Mouse (Mus musculus): ENCODE data around the gene Gm39566. TPM values are rescaled to one million over a fixed set of nuclear protein-coding genes. Genes with fewer than 3 reads are reported as not detected.

Gm39566 gene
- polyA plus RNA-seq, 1 experiment = not detected

DNA sequence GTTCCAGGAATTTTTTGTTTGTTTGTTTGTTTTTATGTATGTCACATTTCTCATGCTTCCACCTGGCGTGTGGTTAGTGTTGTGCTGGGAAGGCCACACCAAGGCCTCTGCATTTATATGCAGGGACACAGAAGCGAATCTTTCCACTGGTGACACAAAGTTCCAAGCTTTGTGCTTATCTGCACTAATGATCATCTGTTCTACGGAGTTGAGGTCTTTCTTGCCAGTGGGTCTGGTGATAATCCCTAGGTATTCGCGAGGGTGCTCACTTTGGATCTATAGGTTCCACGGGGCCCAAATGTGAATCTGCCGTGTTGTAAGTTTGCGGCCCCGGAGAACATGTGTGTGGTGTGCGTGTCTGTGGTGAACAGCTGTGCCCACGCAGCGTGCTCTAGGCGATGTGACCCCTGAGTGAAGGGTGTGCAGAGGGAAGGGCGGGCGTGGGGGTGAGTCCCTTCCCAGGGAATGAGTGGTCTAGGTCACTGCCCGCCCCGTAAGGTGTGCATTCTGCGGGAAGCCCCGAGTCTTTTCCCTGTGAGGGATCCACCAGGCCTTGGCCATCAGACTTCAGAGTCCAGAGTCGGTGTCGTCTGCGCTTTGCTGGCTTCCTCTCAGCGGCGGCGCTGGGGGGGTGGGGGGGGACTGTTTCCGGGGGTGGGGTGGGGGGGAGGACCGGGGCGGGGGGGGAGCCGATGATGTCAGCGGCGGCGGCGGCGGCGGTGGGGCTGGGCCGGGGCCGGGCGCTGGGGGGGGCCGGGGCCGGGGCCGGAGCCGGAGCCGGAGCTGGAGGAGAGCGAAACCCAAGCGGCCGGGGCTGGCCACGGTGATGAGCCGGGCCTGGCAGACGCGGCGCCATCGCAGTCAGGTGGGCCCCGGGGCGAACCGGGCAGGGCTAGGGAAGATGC, 49.6 kb downstream of the Gm39566 start, which contains the start of gene Zbtb4:
Zbtb4 (plus strand) TSS at position 692 of the 905 bp plus-strand sequence.
- H3K4me1 ChIP-seq (ENCODE audit: control insufficient read depth, insufficient read depth, insufficient read length, low read length) = peaks cover 14% of the 10 kb centered on the region
- H3K4me3 ChIP-seq (ENCODE audit: insufficient read depth, low read depth, low read length) = peak within 1 kb of the TSS; percentile 90
- peak within 1 kb of the TSS; percentile 88 for H3K27ac ChIP-seq (replicated peaks; ENCODE audit: low read depth, low read length)

DNA sequence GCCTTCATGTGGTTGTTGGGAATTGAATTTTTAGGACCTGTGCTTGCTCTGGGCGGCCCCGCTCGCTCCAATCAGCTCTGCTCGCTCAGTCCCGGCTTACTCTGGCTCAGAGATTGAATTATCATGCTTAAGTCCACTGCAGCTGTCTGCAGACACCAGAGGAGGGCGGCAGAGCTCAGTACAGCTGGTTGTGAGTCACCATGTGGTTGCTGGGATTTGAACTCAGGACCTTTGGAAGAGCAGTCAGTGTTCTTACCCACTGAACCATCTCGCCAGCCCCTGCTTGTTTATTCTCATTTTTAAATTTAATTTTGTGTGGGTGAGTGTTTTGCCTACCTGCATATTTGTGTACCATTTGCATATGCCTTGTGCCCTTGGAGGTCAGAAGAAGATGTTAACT, 51.5 kb downstream of the Gm39566 start:
- Histone ChIP-seq H3K4me1 (ENCODE audit: control insufficient read depth, insufficient read depth, insufficient read length, low read length) (peaks cover 14% of the 10 kb centered on the region), H3K27ac (replicated peaks; ENCODE audit: low read depth, low read length) (no peak overlapping the region), H3K4me3 (ENCODE audit: insufficient read depth, low read depth, low read length) (no peak overlapping the region)

DNA sequence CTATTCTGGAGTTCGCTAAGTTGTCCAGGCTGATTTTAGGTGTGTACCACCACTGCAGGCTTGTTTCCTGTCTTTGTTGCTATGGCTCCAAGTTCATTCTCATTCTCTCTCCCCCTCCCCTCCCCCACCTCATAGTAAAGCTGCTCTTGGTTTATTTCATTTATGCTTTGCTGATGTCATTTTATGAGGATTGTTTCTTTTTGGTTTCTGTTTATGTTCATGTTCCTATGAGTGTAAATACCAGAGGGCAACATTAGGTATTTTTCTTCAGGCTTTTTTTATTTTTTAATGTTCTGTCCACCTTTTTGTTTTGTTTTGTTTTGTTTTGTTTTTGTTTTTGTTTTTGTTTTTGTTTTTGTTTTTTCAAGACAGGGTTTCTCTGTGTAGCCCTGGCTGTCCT, 53.2 kb downstream of the Gm39566 start, which contains the start of gene Slc35g3:
Slc35g3 (minus strand) TSS at position 101 of the 400 bp plus-strand sequence.
- H3K4me3 ChIP-seq (ENCODE audit: insufficient read depth, low read depth, low read length) = no peak within 1 kb of the TSS
- H3K27ac ChIP-seq (replicated peaks; ENCODE audit: low read depth, low read length) = no peak within 1 kb of the TSS
- peaks cover 1% of the 10 kb centered on the region; the same call in 1 of the 2 replicates for H3K4me1 ChIP-seq (ENCODE audit: control insufficient read depth, insufficient read depth, insufficient read length, low read length)

Other genes starting within 250 kb of the Gm39566 start
- 10.7 and 10.9 TPM in 2 replicates for gene Wrap53, start 235.0 kb downstream of the Gm39566 start, polyA plus RNA-seq (2012; ENCODE audit: insufficient read depth, insufficient read length, missing spikeins)
- 13.6 and 18.3 TPM in 2 replicates for gene Trp53, start 234.9 kb downstream of the Gm39566 start, polyA plus RNA-seq (2012; ENCODE audit: insufficient read depth, insufficient read length, missing spikeins)
- 6.7 and 8.3 TPM in 2 replicates for gene Atp1b2, start 209.4 kb downstream of the Gm39566 start, polyA plus RNA-seq (2012; ENCODE audit: insufficient read depth, insufficient read length, missing spikeins)
- gene Shbg, start 197.4 kb downstream of the Gm39566 start, polyA plus RNA-seq (2012; ENCODE audit: insufficient read depth, insufficient read length, missing spikeins) = not detected in 2 replicates
- gene Sat2, start 193.3 kb downstream of the Gm39566 start, polyA plus RNA-seq (2012; ENCODE audit: insufficient read depth, insufficient read length, missing spikeins) = 8.6 and 10.9 TPM in 2 replicates
- gene Fxr2, start 182.3 kb downstream of the Gm39566 start, polyA plus RNA-seq (2012; ENCODE audit: insufficient read depth, insufficient read length, missing spikeins) = 27.8 and 29.5 TPM in 2 replicates
- gene Sox15, start 160.0 kb downstream of the Gm39566 start, polyA plus RNA-seq (2012; ENCODE audit: insufficient read depth, insufficient read length, missing spikeins) = not detected in 2 replicates
- 73.8 and 102 TPM in 2 replicates for gene Mpdu1, start 152.7 kb downstream of the Gm39566 start, polyA plus RNA-seq (2012; ENCODE audit: insufficient read depth, insufficient read length, missing spikeins)
- gene Cd68, start 149.1 kb downstream of the Gm39566 start, polyA plus RNA-seq (2012; ENCODE audit: insufficient read depth, insufficient read length, missing spikeins) = 10.3 and 12.1 TPM in 2 replicates
- gene Eif4a1, start 142.9 kb downstream of the Gm39566 start, polyA plus RNA-seq (2012; ENCODE audit: insufficient read depth, insufficient read length, missing spikeins) = 268 and 317 TPM in 2 replicates
- 49.9 and 65.3 TPM in 2 replicates for gene Senp3, start 133.2 kb downstream of the Gm39566 start, polyA plus RNA-seq (2012; ENCODE audit: insufficient read depth, insufficient read length, missing spikeins)
- gene Tnfsf13, start 129.5 kb downstream of the Gm39566 start, polyA plus RNA-seq (2012; ENCODE audit: insufficient read depth, insufficient read length, missing spikeins) = 4.1 and 4.9 TPM in 2 replicates
- 12.7 and 13.7 TPM in 2 replicates for gene Tnfsf12, start 119.4 kb downstream of the Gm39566 start, polyA plus RNA-seq (2012; ENCODE audit: insufficient read depth, insufficient read length, missing spikeins)
- gene Tnfsfm13, start 119.2 kb downstream of the Gm39566 start, polyA plus RNA-seq (2012; ENCODE audit: insufficient read depth, insufficient read length, missing spikeins) = 0.99 and 2.8 TPM in 2 replicates
- 10.4 and 16.5 TPM in 2 replicates for gene Polr2a, start 56.7 kb downstream of the Gm39566 start, polyA plus RNA-seq (2012; ENCODE audit: insufficient read depth, insufficient read length, missing spikeins)
- gene Slc35g3, start 53.3 kb downstream of the Gm39566 start, polyA plus RNA-seq (2012; ENCODE audit: insufficient read depth, insufficient read length, missing spikeins) = not detected in 2 replicates
- gene Zbtb4, start 49.4 kb downstream of the Gm39566 start, polyA plus RNA-seq (2012; ENCODE audit: insufficient read depth, insufficient read length, missing spikeins) = 17.2 and 23.6 TPM in 2 replicates
- 1.7 and 2.4 TPM in 2 replicates for gene Chrnb1, start 19.4 kb downstream of the Gm39566 start, polyA plus RNA-seq (2012; ENCODE audit: insufficient read depth, insufficient read length, missing spikeins)
- gene Fgf11, start 13.4 kb downstream of the Gm39566 start, polyA plus RNA-seq (2012; ENCODE audit: insufficient read depth, insufficient read length, missing spikeins) = 5.6 and 7.5 TPM in 2 replicates
- 1.2 TPM in 1 of 2 replicates, not detected in the other for gene Tmem102, start 9.7 kb downstream of the Gm39566 start, polyA plus RNA-seq (2012; ENCODE audit: insufficient read depth, insufficient read length, missing spikeins)
- not detected in 2 replicates for gene Spem2, start 3.2 kb upstream of the Gm39566 start, polyA plus RNA-seq (2012; ENCODE audit: insufficient read depth, insufficient read length, missing spikeins)
- not detected in 2 replicates for gene Spem1, start 6.9 kb upstream of the Gm39566 start, polyA plus RNA-seq (2012; ENCODE audit: insufficient read depth, insufficient read length, missing spikeins)
- 1.8 and 2.7 TPM in 2 replicates for gene Nlgn2, start 22.5 kb upstream of the Gm39566 start, polyA plus RNA-seq (2012; ENCODE audit: insufficient read depth, insufficient read length, missing spikeins)
- 206 and 248 TPM in 2 replicates for gene Tmem256, start 23.2 kb upstream of the Gm39566 start, polyA plus RNA-seq (2012; ENCODE audit: insufficient read depth, insufficient read length, missing spikeins)
- 18.7 TPM in 2 replicates for gene Plscr3, start 31.1 kb upstream of the Gm39566 start, polyA plus RNA-seq (2012; ENCODE audit: insufficient read depth, insufficient read length, missing spikeins)
- gene Tnk1, start 43.4 kb upstream of the Gm39566 start, polyA plus RNA-seq (2012; ENCODE audit: insufficient read depth, insufficient read length, missing spikeins) = not detected in 2 replicates
- not detected in 2 replicates for gene Tmem95, start 62.7 kb upstream of the Gm39566 start, polyA plus RNA-seq (2012; ENCODE audit: insufficient read depth, insufficient read length, missing spikeins)
- 2.5 and 3.3 TPM in 2 replicates for gene Kctd11, start 66.1 kb upstream of the Gm39566 start, polyA plus RNA-seq (2012; ENCODE audit: insufficient read depth, insufficient read length, missing spikeins)
- gene Acap1, start 80.2 kb upstream of the Gm39566 start, polyA plus RNA-seq (2012; ENCODE audit: insufficient read depth, insufficient read length, missing spikeins) = not detected in 2 replicates
- 3.2 TPM in 1 of 2 replicates, not detected in the other for gene 2810408A11Rik, start 85.7 kb upstream of the Gm39566 start, polyA plus RNA-seq (2012; ENCODE audit: insufficient read depth, insufficient read length, missing spikeins)
- 16.9 and 18.4 TPM in 2 replicates for gene Neurl4, start 85.8 kb upstream of the Gm39566 start, polyA plus RNA-seq (2012; ENCODE audit: insufficient read depth, insufficient read length, missing spikeins)
- gene Gps2, start 98.6 kb upstream of the Gm39566 start, polyA plus RNA-seq (2012; ENCODE audit: insufficient read depth, insufficient read length, missing spikeins) = 23.6 and 24.3 TPM in 2 replicates
- gene Eif5a, start 106.7 kb upstream of the Gm39566 start, polyA plus RNA-seq (2012; ENCODE audit: insufficient read depth, insufficient read length, missing spikeins) = 424 and 439 TPM in 2 replicates
- gene Ybx2, start 120.5 kb upstream of the Gm39566 start, polyA plus RNA-seq (2012; ENCODE audit: insufficient read depth, insufficient read length, missing spikeins) = 37.9 and 76.4 TPM in 2 replicates
- 466 and 489 TPM in 2 replicates for gene Slc2a4, start 132.9 kb upstream of the Gm39566 start, polyA plus RNA-seq (2012; ENCODE audit: insufficient read depth, insufficient read length, missing spikeins)
- not detected in 2 replicates for gene Cldn7, start 149.5 kb upstream of the Gm39566 start, polyA plus RNA-seq (2012; ENCODE audit: insufficient read depth, insufficient read length, missing spikeins)
- 82.4 and 122 TPM in 2 replicates for gene Ctdnep1, start 165.9 kb upstream of the Gm39566 start, polyA plus RNA-seq (2012; ENCODE audit: insufficient read depth, insufficient read length, missing spikeins)
- gene Elp5, start 167.2 kb upstream of the Gm39566 start, polyA plus RNA-seq (2012; ENCODE audit: insufficient read depth, insufficient read length, missing spikeins) = 66.7 and 78.0 TPM in 2 replicates
- 576 and 663 TPM in 2 replicates for gene Gabarap, start 175.8 kb upstream of the Gm39566 start, polyA plus RNA-seq (2012; ENCODE audit: insufficient read depth, insufficient read length, missing spikeins)
- gene Phf23, start 180.5 kb upstream of the Gm39566 start, polyA plus RNA-seq (2012; ENCODE audit: insufficient read depth, insufficient read length, missing spikeins) = 24.2 and 26.4 TPM in 2 replicates
- gene Dvl2, start 185.3 kb upstream of the Gm39566 start, polyA plus RNA-seq (2012; ENCODE audit: insufficient read depth, insufficient read length, missing spikeins) = 2.6 and 4.9 TPM in 2 replicates
- gene Acadvl, start 200.1 kb upstream of the Gm39566 start, polyA plus RNA-seq (2012; ENCODE audit: insufficient read depth, insufficient read length, missing spikeins) = 1,981 and 2,287 TPM in 2 replicates
- gene Dlg4, start 201.6 kb upstream of the Gm39566 start, polyA plus RNA-seq (2012; ENCODE audit: insufficient read depth, insufficient read length, missing spikeins) = 2.4 and 2.7 TPM in 2 replicates
- 0.87 TPM in 1 of 2 replicates, not detected in the other for gene Asgr1, start 238.8 kb upstream of the Gm39566 start, polyA plus RNA-seq (2012; ENCODE audit: insufficient read depth, insufficient read length, missing spikeins)

Measured in brown adipose tissue, adult 24 weeks (tissue).